8 mouse cellular contexts compared by ENCODE assay signal in the genomic region with DNA sequence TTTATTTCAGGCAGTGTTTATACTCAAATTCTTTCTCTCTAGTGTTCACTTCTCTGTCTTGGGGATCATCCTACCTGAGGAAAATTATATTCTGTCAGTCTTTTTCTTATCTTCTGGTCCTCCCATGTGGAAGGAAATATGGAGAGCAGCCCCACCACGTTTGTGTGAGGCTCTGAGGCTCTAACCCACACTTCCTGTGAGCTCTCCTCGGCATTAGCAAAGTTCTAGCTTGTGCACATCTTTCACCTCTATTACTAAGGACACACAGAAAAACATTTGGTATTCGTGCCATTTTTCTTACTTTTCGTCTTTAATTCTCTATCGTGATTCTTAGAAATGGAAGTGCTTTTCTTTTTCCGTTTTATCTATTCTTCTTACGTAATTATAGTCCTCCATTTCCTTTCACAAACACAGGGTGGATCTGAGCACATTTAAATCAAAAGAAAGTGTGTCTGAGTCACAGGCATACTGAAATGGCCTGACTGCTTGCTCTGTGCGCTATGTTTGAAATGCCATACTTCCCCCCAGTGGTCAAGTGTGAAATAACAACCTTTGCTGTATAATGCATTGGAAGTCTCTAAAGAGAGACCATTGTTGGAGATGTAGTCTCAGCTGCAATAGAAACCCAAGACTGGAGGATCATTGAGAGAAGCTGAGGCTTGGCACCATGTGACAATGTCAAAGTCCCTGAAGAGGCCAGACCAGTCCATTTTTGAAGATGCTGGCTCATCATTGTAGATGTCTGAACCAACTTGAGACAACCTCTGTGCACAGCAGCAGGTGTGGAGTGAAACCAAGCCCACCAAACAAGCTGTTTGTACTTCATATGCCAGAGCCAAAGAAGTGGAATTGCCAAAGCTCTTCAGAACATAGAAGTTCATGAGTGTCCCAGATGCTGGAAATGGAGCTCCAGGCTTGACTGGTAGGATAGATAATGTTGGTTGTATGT. TPM values are rescaled to one million over a fixed set of nuclear protein-coding genes. Genes with fewer than 3 reads are reported as not detected.
A peak's percentile ranks its signal among the peaks of the same experiment; 100 is the strongest.
DNase-seq lines count a peak whose midpoint lies in the region; ATAC-seq lines count a peak whose summit lies in the region.

No protein-coding gene starts in this region.

- H3K9me3 ChIP-seq in forebrain, embryonic 13.5 days (replicated peaks): no peaks in the 10 kb centered on the region
- no peaks in the 10 kb centered on the region for H3K9me3 ChIP-seq in lung, embryonic 15.5 days

- H3K27ac ChIP-seq in forebrain, embryonic 13.5 days: no peak overlapping the region
- no peak overlapping the region for H3K27ac ChIP-seq in lung, embryonic 15.5 days

- H3K9ac ChIP-seq in forebrain, embryonic 13.5 days: no peak overlapping the region
- H3K9ac ChIP-seq in lung, embryonic 15.5 days: no peak overlapping the region

- H3K27me3 ChIP-seq in forebrain, embryonic 13.5 days: no peaks in the 10 kb centered on the region
- H3K27me3 ChIP-seq in lung, embryonic 15.5 days: no peaks in the 10 kb centered on the region

- no peak overlapping the region for H3K4me2 ChIP-seq in forebrain, embryonic 13.5 days
- no peak overlapping the region for H3K4me2 ChIP-seq in lung, embryonic 15.5 days

- DNase-seq in NIH3T3 (ENCODE audit: low read depth): peak; percentile 91
- peak; percentile 37 for DNase-seq in cerebellum, adult 11 months
- peak; percentile 56 to 73 for DNase-seq in heart, postnatal 14 days
- peak; percentile 64 for DNase-seq in large intestine, adult 2 months (ENCODE audit: low read depth, low spot score)
- DNase-seq in retina, postnatal 7 days (ENCODE audit: low read depth, low spot score): peak; percentile 57
- DNase-seq in yolk sac, embryonic 10.5 days (ENCODE audit: low spot score): peak; percentile 35

- 0 out of 2 replicates have a peak, but pooled peaks cover 3% of the 10 kb centered on the region for H3K4me1 ChIP-seq in forebrain, embryonic 13.5 days
- H3K4me1 ChIP-seq in lung, embryonic 15.5 days: no peaks in the 10 kb centered on the region

- peak; percentile 97 for ATAC-seq in forebrain, embryonic 13.5 days
- ATAC-seq in lung, embryonic 15.5 days (ENCODE audit: borderline replicate concordance, extremely low read depth, low FRiP score, low TSS enrichment): peak; percentile 82; the same call in 1 of the 2 replicates

- no peaks in the 10 kb centered on the region for H3K36me3 ChIP-seq in forebrain, embryonic 13.5 days (ENCODE audit: poor library complexity, severe bottlenecking)
- H3K36me3 ChIP-seq in lung, embryonic 15.5 days: no peaks in the 10 kb centered on the region

- intact Hi-C loops in heart, postnatal 14 days (cut with DNase I): loop anchor here (2.0 to 5.0 kb wide), 3 partner anchors 84 to 779 kb away; no protein-coding TSS in a partner anchor

- H3K4me3 ChIP-seq in forebrain, embryonic 13.5 days: no peak overlapping the region
- H3K4me3 ChIP-seq in lung, embryonic 15.5 days: no peak overlapping the region

- 23% methylated on average over 8 of the region's 8 CpGs for WGBS in forebrain, embryonic 13.5 days
- 16% methylated on average over 8 of the region's 8 CpGs for WGBS in large intestine, adult 2 months
- 18% methylated on average over 8 of the region's 8 CpGs for WGBS in lung, embryonic 15.5 days

RNA-seq across cellular contexts. Expression of a gene that starts 52.1 kb away (rescaled TPM):
- 0.44 and 0.61 TPM in 2 replicates for polyA plus RNA-seq in forebrain, embryonic 13.5 days (2015; fragmentation: Nextera tagmentation; extraction: Ambion mirVana)
- 1 to 10 TPM; 3.3 to 4.5 TPM for total RNA-seq in heart, postnatal 14 days (2021)
- 2.1 and 3.1 TPM in 2 replicates for polyA plus RNA-seq in large intestine, adult 2 months (2012; rRNA removed)
- polyA plus RNA-seq in lung, embryonic 15.5 days (2015; fragmentation: Nextera tagmentation; extraction: Ambion mirVana): 1.6 and 2.1 TPM in 2 replicates

Comparison
In these comparisons a context has a peak if more than half of its experiments do, and no peak if none do; other contexts are left out.
1. DNase-seq: peak in every context shown above with its lines; median percentile 91 in NIH3T3; 64 in heart, postnatal 14 days; 64 in large intestine, adult 2 months; 57 in retina, postnatal 7 days; 37 in cerebellum, adult 11 months; 35 in yolk sac, embryonic 10.5 days.